Mouse (Mus musculus) hindbrain, embryonic 12.5 days (tissue): ENCODE data around the gene Fbxo40. TPM values are rescaled to one million over a fixed set of nuclear protein-coding genes. Genes with fewer than 3 reads are reported as not detected.

Experiments used
- ATAC-seq: fragments of 200-750 bp; cut with Nextera tagmentation; 2 replicates; pipeline ENCODE4 v1.8.0; 2017; ENCODE audit warnings: moderate TSS enrichment; ENCODE audit not compliant: low FRiP score
- H3K27ac ChIP-seq: fragments of 300-500 bp; sonication (generic); 2 replicates; pipeline ENCODE4 v1.5.1; 2016; ENCODE audit warnings: mild to moderate bottlenecking
- H3K27me3 ChIP-seq: fragments of 300-500 bp; sonication (generic); 2 replicates; pipeline ENCODE4 v1.6.1; 2016; ENCODE audit warnings: mild to moderate bottlenecking
- H3K36me3 ChIP-seq: fragments of 300-500 bp; sonication (generic); 2 replicates; pipeline ENCODE4 v1.6.1; 2016; ENCODE audit warnings: mild to moderate bottlenecking
- H3K4me1 ChIP-seq: fragments of 300-500 bp; sonication (generic); 2 replicates; pipeline ENCODE4 v1.6.1; 2016
- H3K4me2 ChIP-seq: fragments of 300-500 bp; sonication (generic); replicated peaks from 2 replicates; pipeline ENCODE4 v1.6.1; 2016; ENCODE audit warnings: mild to moderate bottlenecking
- H3K4me3 ChIP-seq: fragments of 300-500 bp; sonication (generic); 2 replicates; pipeline ENCODE4 v1.5.1; 2016; ENCODE audit warnings: mild to moderate bottlenecking
- H3K9ac ChIP-seq: fragments of 300-500 bp; sonication (generic); 2 replicates; pipeline ENCODE4 v1.6.1; 2016; ENCODE audit warnings: mild to moderate bottlenecking, moderate library complexity
- H3K9me3 ChIP-seq: fragments of 300-500 bp; sonication (generic); replicated peaks from 2 replicates; pipeline ENCODE4 v1.6.1; 2016; ENCODE audit warnings: mild to moderate bottlenecking
- WGBS: fragments of 180-500 bp; shearing (Covaris S2); methylation state at CpG from one replicate; pipeline ENCODE4 v1.1.7; 2016; 5-methylcytosine and 5-hydroxymethylcytosine counted together
- polyA plus RNA-seq: library from polyadenylated mRNA; unstranded; fragments of >200 nt; fragmentation: Nextera tagmentation; extraction: Ambion mirVana; gene quantifications from 2 replicates; pipeline ENCODE4 v1.2.1, GENCODE M21; 2016

Fbxo40 gene
- polyA plus RNA-seq, 1 experiment from 2014 or later = 0.04 TPM

DNA sequence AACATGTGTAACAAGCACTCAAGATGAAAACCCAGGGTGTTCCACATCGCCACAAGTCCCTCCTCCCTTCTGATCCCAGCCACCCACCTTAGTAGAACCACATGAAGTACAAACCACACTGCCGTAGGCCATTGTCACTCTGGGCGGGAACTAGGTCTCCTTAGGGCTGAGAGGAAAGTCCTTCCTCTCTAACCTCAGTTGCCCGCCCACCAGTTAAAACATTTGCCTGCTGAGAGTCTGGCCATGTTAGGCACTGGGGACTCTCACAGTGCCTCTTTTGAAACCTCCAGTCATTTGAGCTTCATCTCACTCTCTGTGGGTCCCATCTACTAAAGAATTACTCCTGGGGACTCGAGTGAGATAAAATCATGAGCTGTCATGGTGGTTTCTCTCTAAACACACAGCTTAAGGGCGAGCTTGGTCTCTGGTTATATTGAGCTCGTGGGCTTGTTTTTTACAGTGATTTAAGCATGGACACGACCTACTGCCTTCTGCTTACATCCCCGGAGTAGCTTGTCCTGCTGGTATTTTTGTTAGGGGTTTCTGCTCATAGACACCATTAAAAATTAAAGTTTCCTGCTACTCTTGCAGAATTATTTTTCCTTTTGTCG is 62.7 kb downstream of the Fbxo40 start:
- H3K4me3 ChIP-seq = no peak overlapping the region
- no peak overlapping the region for H3K4me2 ChIP-seq
- peaks cover 71% of the 10 kb centered on the region for H3K36me3 ChIP-seq
- H3K27ac ChIP-seq = no peak overlapping the region
- WGBS = 92% methylated on average over 10 of the region's 10 CpGs
- no peak for ATAC-seq
- H3K9me3 ChIP-seq = no peaks in the 10 kb centered on the region
- no peak overlapping the region for H3K9ac ChIP-seq
- H3K27me3 ChIP-seq = no peaks in the 10 kb centered on the region
- H3K4me1 ChIP-seq = no peaks in the 10 kb centered on the region

- WGBS = 89% methylated on average over 10 of the region's 10 CpGs
- Histone ChIP-seq H3K27me3 (no peaks in the 10 kb centered on the region), H3K4me1 (no peaks in the 10 kb centered on the region), H3K9ac (no peak overlapping the region), H3K27ac (no peak overlapping the region), H3K4me2 (no peak overlapping the region), H3K4me3 (no peak overlapping the region), H3K36me3 (peaks cover 63% of the 10 kb centered on the region), H3K9me3 (no peaks in the 10 kb centered on the region)
- no peak for ATAC-seq
These were observed 63.5 kb downstream of the Fbxo40 start for GRCm38 (mm10) chr16:36926514-36927447.

DNA sequence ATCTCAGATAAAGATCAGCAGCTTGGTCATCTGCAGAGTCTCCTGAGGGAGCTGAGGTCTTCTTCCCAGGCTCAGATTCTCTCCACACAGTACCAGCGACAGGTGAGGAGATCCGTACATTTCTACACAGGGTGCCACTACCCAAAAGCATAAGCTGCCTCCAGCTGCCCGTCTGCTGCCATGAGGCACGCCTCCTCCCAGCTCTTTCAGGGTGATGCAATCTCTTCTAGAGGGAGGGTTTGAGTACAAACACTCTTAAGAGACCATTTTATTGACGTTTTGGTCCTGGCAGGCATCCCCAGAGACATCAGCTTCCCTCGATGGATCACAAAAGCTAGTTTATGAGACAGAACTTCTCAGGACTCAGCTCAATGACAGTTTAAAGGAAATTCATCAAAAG is 64.5 kb downstream of the Fbxo40 start:
- H3K9me3 ChIP-seq = no peaks in the 10 kb centered on the region
- no peak overlapping the region for H3K4me3 ChIP-seq
- no peaks in the 10 kb centered on the region for H3K27me3 ChIP-seq
- H3K9ac ChIP-seq = no peak overlapping the region
- H3K36me3 ChIP-seq = peaks cover 56% of the 10 kb centered on the region
- no peak overlapping the region for H3K4me2 ChIP-seq
- no peaks in the 10 kb centered on the region for H3K4me1 ChIP-seq
- 86% methylated on average over 6 of the region's 6 CpGs for WGBS
- H3K27ac ChIP-seq = no peak overlapping the region
- ATAC-seq = no peak

GRCm38 (mm10) chr16:36925351-36925750 is 64.9 kb downstream of the Fbxo40 start:
- WGBS = 90% methylated on average over 6 of the region's 6 CpGs
- H3K4me3 ChIP-seq = no peak overlapping the region
- H3K9ac ChIP-seq = no peak overlapping the region
- H3K27me3 ChIP-seq = no peaks in the 10 kb centered on the region
- no peak overlapping the region for H3K4me2 ChIP-seq
- no peak for ATAC-seq
- peaks cover 56% of the 10 kb centered on the region for H3K36me3 ChIP-seq
- no peak overlapping the region for H3K27ac ChIP-seq
- no peaks in the 10 kb centered on the region for H3K9me3 ChIP-seq
- no peaks in the 10 kb centered on the region for H3K4me1 ChIP-seq

- no peaks in the 10 kb centered on the region for H3K9me3 ChIP-seq
- no peak overlapping the region for H3K9ac ChIP-seq
- peaks cover 55% of the 10 kb centered on the region for H3K36me3 ChIP-seq
- no peak overlapping the region for H3K4me2 ChIP-seq
- no peak overlapping the region for H3K4me3 ChIP-seq
- H3K4me1 ChIP-seq = no peaks in the 10 kb centered on the region
- no peaks in the 10 kb centered on the region for H3K27me3 ChIP-seq
- ATAC-seq = no peak
- WGBS = 93% methylated on average over 8 of the region's 8 CpGs
- no peak overlapping the region for H3K27ac ChIP-seq
These were observed 66.0 kb downstream of the Fbxo40 start for GRCm38 (mm10) chr16:36924312-36924711.

- WGBS = 93% methylated on average over 6 of the region's 6 CpGs
These were observed 68.3 kb downstream of the Fbxo40 start for GRCm38 (mm10) chr16:36921980-36922379.

GRCm38 (mm10) chr16:36921067-36921613 is 69.1 kb downstream of the Fbxo40 start:
- Histone ChIP-seq H3K36me3 (peaks cover 50% of the 10 kb centered on the region), H3K27ac (no peak overlapping the region), H3K9me3 (no peaks in the 10 kb centered on the region), H3K9ac (no peak overlapping the region), H3K4me1 (no peaks in the 10 kb centered on the region), H3K27me3 (no peaks in the 10 kb centered on the region), H3K4me3 (no peak overlapping the region), H3K4me2 (no peak overlapping the region)
- no peak for ATAC-seq
- WGBS = 93% methylated on average over 8 of the region's 8 CpGs

More at GRCm38 (mm10) chr16:36921980-36922379, 68.3 kb downstream of the Fbxo40 start:
- Histone ChIP-seq H3K4me3 (no peak overlapping the region), H3K4me2 (no peak overlapping the region), H3K9ac (no peak overlapping the region), H3K9me3 (no peaks in the 10 kb centered on the region), H3K36me3 (peaks cover 52% of the 10 kb centered on the region), H3K27me3 (no peaks in the 10 kb centered on the region), H3K4me1 (no peaks in the 10 kb centered on the region), H3K27ac (no peak overlapping the region)
- ATAC-seq = no peak

DNA sequence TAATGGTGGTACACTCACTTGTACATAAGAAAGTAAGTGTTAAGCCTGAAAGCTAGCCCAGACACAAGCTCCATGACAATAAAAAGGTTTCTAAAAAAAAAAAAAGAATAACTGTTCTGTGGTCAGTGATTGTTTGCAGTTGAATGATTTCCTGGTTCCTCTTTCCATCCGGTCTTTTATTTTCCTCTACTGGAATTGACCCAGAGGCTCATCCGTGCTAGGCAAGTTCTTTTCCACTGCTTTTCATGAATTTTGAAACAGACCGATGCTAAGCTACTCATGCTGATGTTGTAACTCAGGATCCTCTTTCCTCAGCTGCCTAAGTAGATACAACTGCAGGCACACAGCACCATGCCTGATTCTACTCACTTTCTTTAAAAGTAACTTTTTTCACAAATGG is 69.9 kb downstream of the Fbxo40 start:
- H3K9me3 ChIP-seq = no peaks in the 10 kb centered on the region
- H3K4me3 ChIP-seq = no peak overlapping the region
- H3K4me1 ChIP-seq = no peaks in the 10 kb centered on the region
- no peak overlapping the region for H3K4me2 ChIP-seq
- 93% methylated on average over 3 of the region's 3 CpGs for WGBS
- no peak for ATAC-seq
- no peak overlapping the region for H3K9ac ChIP-seq
- no peaks in the 10 kb centered on the region for H3K27me3 ChIP-seq
- peaks cover 51% of the 10 kb centered on the region for H3K36me3 ChIP-seq
- H3K27ac ChIP-seq = no peak overlapping the region

DNA sequence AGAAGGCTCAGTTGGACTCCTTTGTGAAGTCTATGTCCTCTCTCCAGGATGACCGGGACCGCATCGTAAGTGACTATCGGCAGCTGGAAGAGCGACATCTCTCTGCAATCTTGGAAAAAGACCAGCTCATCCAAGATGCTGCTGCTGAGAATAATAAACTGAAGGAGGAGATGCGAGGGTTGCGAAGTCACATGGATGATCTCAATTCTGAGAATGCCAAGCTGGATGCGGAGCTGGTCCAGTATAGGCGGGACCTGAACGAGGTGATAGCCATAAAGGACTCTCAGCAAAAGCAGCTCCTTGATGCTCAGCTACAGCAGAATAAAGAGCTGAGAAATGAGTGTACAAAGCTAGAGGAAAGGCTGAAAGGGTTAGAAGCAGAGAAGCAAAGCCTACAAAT is 71.8 kb downstream of the Fbxo40 start:
- ATAC-seq = no peak
- Histone ChIP-seq H3K27ac (no peak overlapping the region), H3K27me3 (no peaks in the 10 kb centered on the region), H3K9me3 (no peaks in the 10 kb centered on the region), H3K4me1 (no peaks in the 10 kb centered on the region), H3K4me2 (no peak overlapping the region), H3K9ac (no peak overlapping the region), H3K36me3 (peaks cover 61% of the 10 kb centered on the region), H3K4me3 (no peak overlapping the region)
- 90% methylated on average over 10 of the region's 10 CpGs for WGBS

DNA sequence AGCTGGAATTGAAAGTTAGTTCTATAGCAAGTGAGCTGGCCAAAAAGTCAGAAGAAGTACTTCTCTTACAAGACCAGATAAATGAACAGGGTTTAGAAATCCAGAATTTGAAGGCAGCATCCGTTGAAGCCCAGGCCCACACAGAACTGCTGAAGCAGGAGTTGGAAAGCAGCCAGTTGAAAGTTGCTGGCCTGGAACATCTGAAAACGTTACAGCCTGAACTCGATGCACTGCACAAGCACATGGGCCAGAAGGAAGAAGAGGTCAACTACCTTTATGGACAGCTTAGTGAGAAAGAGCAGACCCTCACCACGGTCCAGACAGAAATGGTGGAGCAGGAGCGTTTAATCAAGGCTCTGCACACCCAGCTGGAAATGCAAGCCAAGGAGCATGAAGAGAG is 76.1 kb downstream of the Fbxo40 start:
- H3K36me3 ChIP-seq = peaks cover 73% of the 10 kb centered on the region
- H3K27ac ChIP-seq = no peak overlapping the region
- 89% methylated on average over 5 of the region's 5 CpGs for WGBS

More for the DNA sequence above, 76.1 kb downstream of the Fbxo40 start:
- no peaks in the 10 kb centered on the region for H3K27me3 ChIP-seq
- no peak overlapping the region for H3K4me2 ChIP-seq
- no peaks in the 10 kb centered on the region for H3K9me3 ChIP-seq
- no peak overlapping the region for H3K4me3 ChIP-seq
- no peak for ATAC-seq
- no peaks in the 10 kb centered on the region for H3K4me1 ChIP-seq
- H3K9ac ChIP-seq = no peak overlapping the region
